Mouse (Mus musculus) midbrain, embryonic 12.5 days (tissue): Measurements from ENCODE around the gene Bptf. TPM values are rescaled to one million over a fixed set of nuclear protein-coding genes. Genes with fewer than 3 reads are reported as not detected.

Experiments used
- ATAC-seq: fragments of 200-750 bp; cut with Nextera tagmentation; 2 replicates; pipeline ENCODE4 v1.8.0; 2017; ENCODE audit warnings: low read depth, moderate TSS enrichment, moderate library complexity; ENCODE audit not compliant: low FRiP score
- H3K27ac ChIP-seq: fragments of 300-500 bp; sonication (generic); replicated peaks from 2 replicates; pipeline ENCODE4 v1.5.1; 2016; ENCODE audit warnings: mild to moderate bottlenecking
- H3K27me3 ChIP-seq: fragments of 300-500 bp; sonication (generic); 2 replicates; pipeline ENCODE4 v1.6.1; 2016; ENCODE audit warnings: mild to moderate bottlenecking
- H3K36me3 ChIP-seq: fragments of 300-500 bp; sonication (generic); 2 replicates; pipeline ENCODE4 v1.6.1; 2016
- H3K4me1 ChIP-seq: fragments of 300-500 bp; sonication (generic); 2 replicates; pipeline ENCODE4 v1.6.1; 2016
- H3K4me2 ChIP-seq: fragments of 300-500 bp; sonication (generic); replicated peaks from 2 replicates; pipeline ENCODE4 v1.6.1; 2016; ENCODE audit warnings: mild to moderate bottlenecking, moderate library complexity
- H3K4me3 ChIP-seq: fragments of 300-500 bp; sonication (generic); 2 replicates; pipeline ENCODE4 v1.5.1; 2016; ENCODE audit warnings: mild to moderate bottlenecking
- H3K9ac ChIP-seq: fragments of 300-500 bp; sonication (generic); replicated peaks from 2 replicates; pipeline ENCODE4 v1.6.1; 2016; ENCODE audit warnings: mild to moderate bottlenecking, moderate library complexity
- H3K9me3 ChIP-seq: fragments of 300-500 bp; sonication (generic); 2 replicates; pipeline ENCODE4 v1.6.1; 2016; ENCODE audit warnings: mild to moderate bottlenecking
- WGBS: fragments of 180-500 bp; shearing (Covaris S2); methylation state at CpG from one replicate; pipeline ENCODE4 v1.1.7; 2016; 5-methylcytosine and 5-hydroxymethylcytosine counted together
- polyA plus RNA-seq: library from polyadenylated mRNA; unstranded; fragments of >200 nt; fragmentation: Nextera tagmentation; extraction: Ambion mirVana; gene quantifications from 2 replicates; pipeline ENCODE4 v1.2.1, GENCODE M21; 2016

Gene Bptf
- polyA plus RNA-seq, 1 experiment from 2014 or later = 44.0 TPM

DNA sequence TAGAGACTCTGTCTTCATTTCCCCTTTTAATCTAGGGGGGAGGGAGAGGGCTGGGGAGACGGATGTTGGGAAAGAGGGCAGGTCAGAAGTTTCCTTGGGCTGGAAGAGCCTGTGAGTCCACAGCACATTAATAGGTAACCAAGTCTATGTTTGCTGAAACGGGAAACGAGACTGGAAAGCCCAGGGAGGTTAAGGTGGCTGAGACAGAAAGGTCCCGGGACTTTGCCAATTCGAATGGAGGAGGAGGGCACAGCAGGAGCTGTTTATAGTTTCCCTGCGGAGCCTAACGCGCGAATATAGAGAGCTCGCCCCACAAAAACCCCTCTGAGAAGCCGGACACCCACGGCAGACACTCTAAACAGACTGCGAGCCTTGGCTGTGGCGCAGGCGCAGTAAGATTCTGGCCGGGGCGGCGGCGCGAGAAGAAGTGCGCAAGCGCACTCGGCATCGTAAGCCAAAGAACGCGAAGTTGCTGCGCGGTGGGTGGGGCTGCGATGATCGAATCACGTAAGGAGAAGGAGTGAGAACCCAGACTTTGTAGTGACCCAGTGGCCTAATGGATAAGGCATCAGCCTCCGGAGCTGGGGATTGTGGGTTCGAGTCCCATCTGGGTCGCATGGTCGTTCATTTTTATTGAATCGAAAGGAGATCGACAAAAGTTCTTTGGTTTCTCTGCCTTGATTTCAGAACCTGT is 119.5 kb downstream of the Bptf start:
- peak overlapping the region; percentile 51 for H3K4me2 ChIP-seq
- H3K4me1 ChIP-seq = peaks cover 4% of the 10 kb centered on the region; the same call in 1 of the 2 replicates
- H3K36me3 ChIP-seq = no peaks in the 10 kb centered on the region
- no peaks in the 10 kb centered on the region for H3K9me3 ChIP-seq
- no peaks in the 10 kb centered on the region for H3K27me3 ChIP-seq
- WGBS = under 1% methylated on average over 37 of the region's 37 CpGs
- ATAC-seq = peak; percentile 94
- H3K9ac ChIP-seq = peak overlapping the region; percentile 69
- peak overlapping the region; percentile 56 for H3K4me3 ChIP-seq
- H3K27ac ChIP-seq = peak overlapping the region; percentile 89

DNA sequence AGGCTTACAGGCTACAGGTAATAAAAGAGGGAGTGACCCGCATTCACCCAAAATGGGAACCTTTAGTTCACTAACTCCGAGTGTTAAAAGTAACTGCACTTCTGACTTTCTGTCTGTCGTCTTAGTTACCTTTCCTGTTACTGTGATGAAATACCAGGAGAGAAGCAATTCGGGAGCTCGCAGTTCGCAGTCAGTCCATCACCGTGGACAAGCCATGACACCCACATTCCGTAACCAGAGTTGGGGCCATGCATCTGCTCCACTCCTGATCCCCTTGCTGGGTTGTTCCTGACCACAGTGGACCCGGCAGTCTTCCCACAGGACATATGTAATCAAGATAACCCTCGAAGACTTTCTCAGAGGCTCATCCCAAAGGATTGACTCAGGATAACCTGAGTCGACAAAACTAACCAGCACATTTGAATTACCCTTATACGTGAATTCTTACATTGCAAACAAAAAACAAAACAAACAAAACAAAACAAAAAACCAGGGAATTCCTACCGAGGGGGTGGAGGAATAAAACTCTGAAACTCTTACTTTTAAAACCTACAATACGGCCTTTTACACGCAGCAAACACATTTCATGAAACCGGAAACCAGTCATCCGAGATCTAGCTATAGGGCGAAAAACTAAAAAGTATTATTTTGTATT is 120.1 kb downstream of the Bptf start:
- H3K27ac ChIP-seq = peak overlapping the region; percentile 89
- no peaks in the 10 kb centered on the region for H3K36me3 ChIP-seq
- no peaks in the 10 kb centered on the region for H3K27me3 ChIP-seq
- WGBS = 46% methylated on average over 18 of the region's 18 CpGs
- H3K9me3 ChIP-seq = no peaks in the 10 kb centered on the region
- H3K4me1 ChIP-seq = peaks cover 4% of the 10 kb centered on the region; the same call in 1 of the 2 replicates
- peak overlapping the region; percentile 56 for H3K4me3 ChIP-seq
- ATAC-seq = 0 out of 2 replicates have a peak, but pooled peaks have one; percentile 6
- peak overlapping the region; percentile 51 for H3K4me2 ChIP-seq
- H3K9ac ChIP-seq = peak overlapping the region; percentile 69

DNA sequence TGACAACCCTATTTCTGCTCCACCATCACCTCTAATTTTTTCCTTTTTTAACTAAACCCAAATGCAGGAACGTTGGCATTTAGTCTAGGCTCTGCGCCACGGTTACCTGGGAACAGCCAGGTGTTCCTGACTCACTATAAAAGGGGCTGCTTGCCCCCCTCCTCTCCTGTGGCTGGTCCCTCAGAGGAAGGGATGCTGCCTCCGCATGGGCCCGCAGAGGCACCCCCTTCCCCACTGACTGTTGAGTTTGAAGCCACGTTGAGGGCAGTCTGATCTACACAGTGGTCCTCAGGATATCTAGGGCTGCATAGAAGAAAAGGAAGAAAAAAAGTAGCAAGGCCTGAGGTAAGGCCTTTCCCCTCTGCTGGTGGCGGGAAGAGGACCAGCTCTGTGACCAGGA is 120.8 kb downstream of the Bptf start:
- no peak for ATAC-seq
- peaks cover 4% of the 10 kb centered on the region; the same call in 1 of the 2 replicates for H3K4me1 ChIP-seq
- no peaks in the 10 kb centered on the region for H3K9me3 ChIP-seq
- 76% methylated on average over 7 of the region's 7 CpGs for WGBS
- H3K27ac ChIP-seq = no peak overlapping the region
- no peak overlapping the region for H3K4me3 ChIP-seq
- no peaks in the 10 kb centered on the region for H3K36me3 ChIP-seq
- H3K27me3 ChIP-seq = no peaks in the 10 kb centered on the region
- H3K9ac ChIP-seq = no peak overlapping the region
- no peak overlapping the region for H3K4me2 ChIP-seq

DNA sequence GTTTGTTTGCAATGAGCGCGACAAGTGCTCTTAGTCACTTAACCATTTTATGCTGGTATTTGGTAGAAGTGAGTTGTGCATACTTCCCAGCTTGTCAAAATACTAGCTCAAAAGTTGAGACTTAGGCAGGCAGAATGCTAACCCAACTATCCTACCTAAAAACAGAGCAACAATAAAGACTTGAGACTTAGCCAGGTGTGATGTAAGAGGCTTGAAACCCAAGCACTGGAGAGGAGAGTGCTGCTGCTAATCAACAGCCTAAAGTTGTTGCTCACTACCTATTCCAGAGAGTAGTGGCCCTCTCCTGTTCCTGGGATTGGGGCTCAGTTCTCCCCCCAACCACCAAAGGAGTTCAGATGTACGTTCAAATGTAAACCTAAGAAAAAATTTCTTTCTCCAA is 121.5 kb downstream of the Bptf start:
- no peak for ATAC-seq
- H3K9me3 ChIP-seq = no peaks in the 10 kb centered on the region
- no peak overlapping the region for H3K4me2 ChIP-seq
- no peak overlapping the region for H3K27ac ChIP-seq
- H3K4me1 ChIP-seq = peaks cover 4% of the 10 kb centered on the region; the same call in 1 of the 2 replicates
- no peaks in the 10 kb centered on the region for H3K36me3 ChIP-seq
- H3K9ac ChIP-seq = no peak overlapping the region
- no peaks in the 10 kb centered on the region for H3K27me3 ChIP-seq
- no peak overlapping the region for H3K4me3 ChIP-seq
- WGBS = 89% methylated on average over 3 of the region's 3 CpGs

DNA sequence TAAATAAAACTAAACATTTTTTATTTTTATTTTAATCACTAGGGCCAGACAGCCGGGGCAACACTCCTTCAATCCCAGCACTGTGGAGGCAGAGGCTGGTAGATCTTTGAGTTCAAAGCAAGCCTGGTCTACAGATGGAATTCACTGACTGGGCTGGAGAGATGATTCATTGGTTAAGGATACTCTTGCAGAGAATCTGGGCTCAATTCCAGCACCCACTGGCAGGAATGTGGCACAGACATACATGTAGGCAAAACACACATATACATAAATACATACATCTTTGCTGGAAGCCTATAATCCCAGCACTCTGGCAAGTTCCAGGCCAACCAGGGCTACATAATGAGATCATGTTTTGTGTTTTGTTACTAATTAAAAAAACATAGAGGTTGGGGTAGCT is 126.4 kb downstream of the Bptf start:
- H3K4me3 ChIP-seq = no peak overlapping the region
- H3K4me1 ChIP-seq = 0 out of 2 replicates have a peak, but pooled peaks cover 10% of the 10 kb centered on the region
- H3K9me3 ChIP-seq = no peaks in the 10 kb centered on the region
- no peaks in the 10 kb centered on the region for H3K27me3 ChIP-seq
- H3K27ac ChIP-seq = no peak overlapping the region
- H3K4me2 ChIP-seq = no peak overlapping the region
- WGBS = 79% methylated on average over 1 of the region's 1 CpGs
- H3K9ac ChIP-seq = no peak overlapping the region
- ATAC-seq = no peak
- H3K36me3 ChIP-seq = no peaks in the 10 kb centered on the region

DNA sequence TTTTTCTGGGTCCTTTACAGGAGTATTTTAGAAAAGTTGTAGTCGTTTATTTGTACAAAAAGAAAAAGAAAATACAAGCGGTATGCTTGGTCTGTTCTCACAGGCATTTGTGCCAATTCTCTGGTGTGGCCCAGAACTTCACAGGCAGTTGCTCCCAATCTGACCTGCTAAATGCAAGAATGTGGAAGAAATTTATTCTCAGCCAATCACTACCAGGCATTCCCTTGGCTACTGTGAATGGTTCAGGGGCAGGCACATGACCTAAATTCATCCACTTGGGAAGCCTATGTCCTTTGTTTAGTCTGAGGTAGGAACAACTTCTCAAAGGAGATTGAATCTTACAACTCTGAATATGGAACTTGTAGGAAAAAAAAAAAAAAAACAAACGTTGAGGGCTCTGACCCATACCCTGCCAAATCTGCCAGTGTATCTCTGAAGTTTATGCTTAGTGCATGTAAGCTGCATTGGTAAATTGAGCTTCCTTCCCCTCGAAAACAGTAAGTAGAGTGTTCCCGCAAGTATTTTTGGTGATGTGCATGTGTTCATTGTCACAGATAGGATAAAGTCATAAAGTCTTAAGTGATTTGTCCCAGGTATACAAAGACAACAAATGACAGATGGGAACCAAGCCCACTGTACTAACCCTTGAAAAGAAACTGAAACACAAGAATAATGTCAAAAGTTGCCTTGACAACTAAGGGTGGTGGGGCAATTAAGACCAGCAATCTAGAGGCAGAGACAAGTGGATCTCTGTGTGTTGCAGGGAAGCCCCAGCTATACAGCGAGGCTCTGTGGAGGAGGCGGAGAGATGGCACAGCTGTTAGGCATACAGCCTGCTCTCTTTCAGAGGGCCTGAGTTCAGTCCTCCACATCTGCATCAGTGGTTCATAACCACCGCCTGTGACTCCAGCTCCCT is 129.9 kb downstream of the Bptf start:
- WGBS = 45% methylated on average over 8 of the region's 8 CpGs
- H3K4me1 ChIP-seq = peaks cover 15% of the 10 kb centered on the region
- H3K4me2 ChIP-seq = no peak overlapping the region
- H3K27ac ChIP-seq = peak overlapping the region; percentile 49; the same call in 1 of the 2 replicates
- no peak overlapping the region for H3K9ac ChIP-seq
- no peaks in the 10 kb centered on the region for H3K27me3 ChIP-seq
- no peak overlapping the region for H3K4me3 ChIP-seq
- peaks cover 3% of the 10 kb centered on the region; the same call in 1 of the 2 replicates for H3K36me3 ChIP-seq
- ATAC-seq = no peak
- no peaks in the 10 kb centered on the region for H3K9me3 ChIP-seq

DNA sequence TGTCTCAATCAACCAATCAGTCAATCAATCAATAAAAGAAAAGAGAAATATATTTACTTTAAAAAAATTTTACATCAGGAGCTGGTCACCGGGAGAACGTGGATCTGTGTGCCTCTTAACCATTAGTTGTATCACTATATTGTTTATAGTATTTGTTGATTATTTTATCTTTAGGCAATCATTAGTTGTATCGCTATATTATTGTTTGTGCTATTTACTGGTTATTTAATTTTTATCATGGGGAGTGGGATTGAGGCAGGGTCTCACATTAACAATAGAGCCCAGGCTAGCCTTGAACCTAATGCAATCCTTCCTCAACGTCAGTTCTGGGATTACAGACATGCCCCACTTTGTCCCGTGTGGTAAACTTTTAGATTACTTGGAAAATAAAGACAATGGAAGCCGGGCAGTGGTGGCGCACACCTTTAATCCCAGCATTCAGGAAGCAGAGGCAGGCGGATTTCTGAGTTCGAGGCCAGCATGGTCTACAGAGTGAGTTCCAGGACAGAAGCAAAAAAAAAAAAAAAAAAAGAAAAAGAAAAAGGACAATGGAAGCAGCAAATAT is 131.9 kb downstream of the Bptf start:
- peak overlapping the region; percentile 34; the same call in 1 of the 2 replicates for H3K4me3 ChIP-seq
- H3K4me1 ChIP-seq = peaks cover 20% of the 10 kb centered on the region
- H3K9ac ChIP-seq = peak overlapping the region; percentile 61
- H3K36me3 ChIP-seq = peaks cover 23% of the 10 kb centered on the region
- no peaks in the 10 kb centered on the region for H3K9me3 ChIP-seq
- peak overlapping the region; percentile 53 for H3K4me2 ChIP-seq
- H3K27ac ChIP-seq = peak overlapping the region; percentile 80
- H3K27me3 ChIP-seq = no peaks in the 10 kb centered on the region
- WGBS = 86% methylated on average over 9 of the region's 9 CpGs
- ATAC-seq = no peak

DNA sequence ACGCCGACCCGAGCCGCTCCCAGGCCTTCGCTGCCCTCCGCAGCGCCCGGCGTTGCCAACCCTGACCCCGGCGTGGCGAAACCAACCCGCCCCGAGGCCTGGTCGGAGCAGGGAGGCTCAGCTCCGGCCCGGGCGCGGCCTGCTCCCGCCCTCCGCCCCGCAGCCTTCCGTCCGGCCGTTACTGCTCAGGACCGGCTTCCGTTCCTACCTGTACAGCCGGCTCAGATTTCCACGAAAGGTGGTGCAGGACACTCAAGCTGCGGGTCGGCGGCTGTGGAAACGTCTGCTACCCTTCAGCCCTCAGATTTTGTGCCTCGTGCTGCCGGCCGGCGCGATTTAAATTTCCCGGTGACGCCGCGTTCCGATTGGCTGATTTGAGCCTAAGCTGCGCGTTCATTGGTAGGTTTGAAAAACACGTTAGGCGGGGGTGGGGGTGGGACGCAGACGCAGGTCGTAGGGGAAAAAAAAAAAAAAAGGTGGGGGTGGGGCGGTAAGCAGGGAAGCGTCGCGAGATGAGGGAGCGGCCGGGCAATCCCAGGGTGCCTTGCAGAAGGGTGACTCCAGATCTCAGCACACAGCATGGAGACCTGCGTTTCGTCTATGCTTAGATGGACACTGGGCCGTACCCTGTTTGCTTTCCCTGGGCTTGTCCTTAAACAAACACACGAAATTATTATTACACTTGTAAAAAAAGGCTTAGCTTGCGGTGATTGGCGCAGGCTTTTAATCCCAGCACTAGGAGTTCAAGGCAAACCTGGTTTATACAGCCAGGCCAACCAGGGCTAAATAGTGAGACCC is 132.6 kb downstream of the Bptf start, which contains the start of gene Kpna2:
Gene Kpna2, minus strand, starts transcription at position 391 of the 798 bp plus-strand sequence.
- Histone ChIP-seq H3K4me3 (peak within 1 kb of the TSS; percentile 82), H3K9me3 (no peaks in the 10 kb centered on the region), H3K36me3 (peaks cover 29% of the 10 kb centered on the region), H3K9ac (peak within 1 kb of the TSS; percentile 90), H3K4me2 (peak within 1 kb of the TSS; percentile 64), H3K27ac (peak within 1 kb of the TSS; percentile 84), H3K27me3 (no peaks in the 10 kb centered on the region), H3K4me1 (peaks cover 20% of the 10 kb centered on the region)
- under 1% methylated on average over 62 of the region's 62 CpGs for WGBS
- ATAC-seq = peak; percentile 92

DNA sequence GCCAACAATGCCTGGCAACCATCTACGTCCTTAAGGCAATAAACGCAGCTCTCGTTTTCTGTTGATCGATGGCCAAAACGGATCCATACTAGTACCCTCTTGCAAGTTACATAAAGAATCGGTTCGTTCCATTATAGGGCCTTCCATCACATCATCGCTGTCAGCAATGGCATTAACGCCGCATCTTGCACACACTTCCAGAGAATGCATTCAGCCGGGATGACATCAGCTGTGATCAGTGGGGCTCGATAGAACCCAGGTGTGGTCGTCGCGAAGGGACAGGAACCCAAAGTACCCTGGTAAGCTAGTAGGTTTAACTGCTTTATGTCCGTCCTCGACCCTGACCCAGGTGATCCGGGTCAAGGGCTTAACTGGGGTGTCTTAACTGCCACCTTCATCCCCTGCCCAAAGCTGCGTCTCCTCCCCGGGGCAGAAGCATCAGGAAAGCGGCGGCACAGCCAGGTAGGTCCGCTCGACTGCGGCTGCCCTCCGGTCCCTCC is 133.2 kb downstream of the Bptf start:
- Histone ChIP-seq H3K27ac (peak overlapping the region; percentile 84), H3K36me3 (peaks cover 35% of the 10 kb centered on the region), H3K9me3 (no peaks in the 10 kb centered on the region), H3K4me2 (peak overlapping the region; percentile 64), H3K9ac (peak overlapping the region; percentile 90), H3K4me3 (peak overlapping the region; percentile 82), H3K27me3 (no peaks in the 10 kb centered on the region), H3K4me1 (peaks cover 20% of the 10 kb centered on the region)
- WGBS = under 1% methylated on average over 26 of the region's 26 CpGs
- ATAC-seq = no peak

DNA sequence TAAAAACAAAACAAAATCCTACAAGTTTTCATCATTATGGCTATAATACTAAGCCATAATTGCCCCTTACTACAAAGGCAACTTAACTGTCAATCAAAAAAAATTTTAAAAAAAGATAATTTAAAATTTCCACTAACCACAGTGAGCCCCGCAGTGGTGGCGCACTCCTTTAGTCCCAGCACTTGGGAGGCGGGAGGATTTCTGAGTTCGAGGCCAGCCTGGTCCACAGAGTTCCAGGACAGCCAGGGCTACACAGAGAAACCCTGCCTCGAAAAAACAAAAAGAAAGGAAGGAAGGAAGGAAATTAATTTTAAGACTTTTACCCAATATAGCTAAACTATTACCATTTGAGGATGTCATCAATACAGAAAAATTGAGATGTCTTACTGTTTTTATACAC is 134.0 kb downstream of the Bptf start:
- peaks cover 41% of the 10 kb centered on the region for H3K36me3 ChIP-seq
- no peaks in the 10 kb centered on the region for H3K9me3 ChIP-seq
- peak overlapping the region; percentile 82 for H3K4me3 ChIP-seq
- H3K27ac ChIP-seq = no peak overlapping the region; the same call in 1 of the 2 replicates
- peak overlapping the region; percentile 64 for H3K4me2 ChIP-seq
- peak overlapping the region; percentile 90 for H3K9ac ChIP-seq
- no peaks in the 10 kb centered on the region for H3K27me3 ChIP-seq
- 12% methylated on average over 5 of the region's 5 CpGs for WGBS
- H3K4me1 ChIP-seq = peaks cover 20% of the 10 kb centered on the region
- ATAC-seq = no peak
